Mouse (Mus musculus): ENCODE measurements around the gene Cct6b. TPM values are rescaled to one million over a fixed set of nuclear protein-coding genes. Genes with fewer than 3 reads are reported as not detected.

The Cct6b gene
- polyA plus RNA-seq, 1 experiment from 2014 or later, result 0.37 TPM

DNA sequence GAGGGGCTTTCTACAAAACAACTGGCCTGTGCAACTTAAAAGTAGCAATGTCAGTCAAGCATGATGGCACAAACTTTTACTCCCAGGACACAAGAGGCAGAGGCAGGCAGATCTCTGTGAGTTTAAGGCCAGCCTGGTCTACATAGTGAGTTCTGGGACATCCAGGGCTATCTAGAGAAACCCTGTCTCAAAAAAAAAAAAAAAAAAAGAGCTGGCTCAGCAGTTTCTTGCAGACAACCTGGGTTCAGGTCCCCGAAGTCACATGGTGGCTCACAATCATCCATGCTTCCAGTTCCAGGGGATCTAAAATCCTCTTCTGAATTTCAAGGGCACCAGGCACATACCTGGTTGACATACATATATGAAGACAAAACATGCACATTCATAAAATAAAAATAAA lies 8.2 kb downstream of the Cct6b start:
- 77% methylated on average over 1 of the region's 1 CpGs for WGBS
- Histone ChIP-seq H3K36me3 (no peaks in the 10 kb centered on the region), H3K4me2 (no peak overlapping the region), H3K9me3 (no peaks in the 10 kb centered on the region), H3K4me3 (replicated peaks) (no peak overlapping the region), H3K4me1 (no peaks in the 10 kb centered on the region), H3K9ac (no peak overlapping the region), H3K27me3 (replicated peaks) (no peaks in the 10 kb centered on the region), H3K27ac (no peak overlapping the region)
- no peak for ATAC-seq (ENCODE audit: insufficient read depth, low FRiP score, low read depth)

DNA sequence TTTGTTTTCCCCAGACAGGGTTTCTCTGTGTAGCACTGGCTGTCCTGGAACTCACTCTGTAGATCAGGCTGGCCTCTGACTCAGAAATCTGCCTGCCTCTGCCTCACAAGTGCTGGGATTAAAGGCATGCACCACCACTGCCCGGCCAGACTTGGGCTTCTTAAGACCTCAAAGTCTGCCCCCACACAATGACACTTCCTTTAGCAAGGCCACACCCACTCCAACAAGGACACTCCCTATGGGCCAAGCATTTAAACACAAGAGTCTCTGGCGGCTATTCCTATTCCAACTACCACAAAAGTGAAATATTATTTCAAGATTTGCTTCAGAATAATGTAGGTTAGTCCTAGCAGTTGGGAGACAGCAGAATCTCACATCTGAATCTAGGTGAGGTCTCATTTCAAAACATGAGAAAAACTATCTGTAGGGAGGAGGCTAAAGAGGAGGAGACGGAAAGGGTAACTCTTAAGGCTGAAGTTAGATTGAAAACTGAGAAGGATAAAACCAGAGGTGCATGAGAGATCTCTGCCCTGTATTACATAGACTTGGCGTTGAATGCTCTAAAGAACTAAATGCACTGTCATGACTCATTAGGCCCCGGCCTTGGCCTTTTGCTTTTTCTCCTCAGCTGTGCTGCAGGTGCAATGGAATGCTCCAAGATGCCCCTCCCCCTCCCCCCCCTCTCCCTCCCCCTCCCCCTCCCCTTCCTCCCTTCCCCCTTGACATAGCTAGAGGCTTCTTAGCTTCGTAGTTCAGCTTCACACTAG lies 11.6 kb downstream of the Cct6b start:
- no peaks in the 10 kb centered on the region for H3K9me3 ChIP-seq
- no peaks in the 10 kb centered on the region for H3K27me3 ChIP-seq (replicated peaks)
- H3K9ac ChIP-seq, result no peak overlapping the region
- H3K4me1 ChIP-seq, result no peaks in the 10 kb centered on the region
- H3K4me2 ChIP-seq, result no peak overlapping the region
- no peak overlapping the region for H3K4me3 ChIP-seq (replicated peaks)
- H3K36me3 ChIP-seq, result no peaks in the 10 kb centered on the region
- H3K27ac ChIP-seq, result no peak overlapping the region
- WGBS, result 63% methylated on average over 6 of the region's 6 CpGs
- no peak for ATAC-seq (ENCODE audit: insufficient read depth, low FRiP score, low read depth)

DNA sequence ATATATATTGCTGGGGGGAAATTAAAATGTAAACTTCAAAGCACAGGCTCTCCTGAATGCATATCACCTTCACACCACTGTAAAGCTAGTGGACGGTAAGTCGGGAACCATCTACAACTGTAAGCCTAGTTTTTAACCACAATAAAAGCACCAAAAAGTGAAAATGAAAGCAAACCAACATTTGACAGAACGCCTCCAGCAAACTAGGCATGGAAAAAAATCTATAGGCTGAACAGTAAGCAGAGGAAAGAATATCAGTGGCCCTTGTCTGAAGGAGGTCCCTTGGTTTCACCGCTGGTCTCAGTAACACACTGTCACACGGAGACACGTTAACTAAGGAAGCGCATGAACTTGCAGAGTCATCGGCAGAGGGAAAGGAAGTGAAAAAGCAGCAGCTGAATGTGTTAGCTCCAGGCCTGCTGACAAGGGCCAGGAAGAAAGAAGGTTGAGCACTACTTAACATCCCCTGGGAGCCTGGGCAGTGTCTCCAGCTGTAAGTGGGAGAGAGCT lies 17.2 kb downstream of the Cct6b start:
- Histone ChIP-seq H3K4me2 (no peak overlapping the region), H3K36me3 (no peaks in the 10 kb centered on the region), H3K4me1 (no peaks in the 10 kb centered on the region), H3K27me3 (replicated peaks) (no peaks in the 10 kb centered on the region), H3K9me3 (no peaks in the 10 kb centered on the region), H3K4me3 (replicated peaks) (no peak overlapping the region), H3K27ac (no peak overlapping the region), H3K9ac (no peak overlapping the region)
- WGBS, result 70% methylated on average over 8 of the region's 8 CpGs
- ATAC-seq (ENCODE audit: insufficient read depth, low FRiP score, low read depth), result no peak

DNA sequence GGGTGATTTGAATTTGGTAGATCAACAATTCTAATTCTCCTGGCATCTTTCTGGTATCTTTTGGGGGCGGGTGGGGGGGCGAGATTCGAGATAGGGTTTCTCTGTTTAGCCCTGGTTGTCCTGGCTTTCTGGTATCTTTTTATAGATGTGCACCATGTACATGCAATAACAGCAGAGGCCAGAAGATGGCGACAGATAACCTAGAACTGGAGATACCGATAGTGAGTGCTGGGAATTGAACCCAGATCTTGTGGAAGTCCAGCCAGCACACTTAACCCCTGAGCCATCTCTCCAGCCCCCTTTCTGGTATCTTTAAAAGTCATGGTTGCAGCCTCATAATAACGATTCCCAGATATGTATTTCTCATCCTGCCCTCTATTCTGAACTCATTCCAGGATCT lies 18.0 kb downstream of the Cct6b start:
- no peaks in the 10 kb centered on the region for H3K9me3 ChIP-seq

DNA sequence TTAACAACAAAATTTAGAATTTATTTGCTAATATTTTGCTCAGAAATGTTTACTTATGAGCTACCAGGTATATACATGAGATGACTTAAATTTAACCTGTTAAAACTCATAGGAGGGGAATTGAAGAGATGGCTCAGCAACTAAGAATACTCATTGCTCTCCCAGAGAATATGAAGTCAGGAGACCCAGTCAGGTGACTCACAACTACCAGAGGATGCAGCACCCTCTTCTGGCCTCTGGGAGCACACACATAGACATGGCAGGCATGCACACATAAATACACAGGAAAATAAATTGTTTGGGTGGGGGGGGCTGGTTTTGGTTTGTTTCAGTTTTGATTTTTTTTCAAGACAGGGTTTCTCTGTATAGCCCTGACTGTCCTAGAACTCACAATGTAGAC lies 25.1 kb downstream of the Cct6b start:
- Histone ChIP-seq H3K36me3 (no peaks in the 10 kb centered on the region), H3K4me1 (no peaks in the 10 kb centered on the region), H3K27ac (no peak overlapping the region), H3K9ac (no peak overlapping the region), H3K4me3 (replicated peaks) (no peak overlapping the region), H3K4me2 (no peak overlapping the region), H3K27me3 (replicated peaks) (no peaks in the 10 kb centered on the region), H3K9me3 (no peaks in the 10 kb centered on the region)
- ATAC-seq (ENCODE audit: insufficient read depth, low FRiP score, low read depth), result no peak

More for the DNA sequence above, 18.0 kb downstream of the Cct6b start:
- H3K4me3 ChIP-seq (replicated peaks), result no peak overlapping the region
- no peaks in the 10 kb centered on the region for H3K36me3 ChIP-seq
- no peak overlapping the region for H3K27ac ChIP-seq
- WGBS, result 32% methylated on average over 6 of the region's 6 CpGs
- no peak overlapping the region for H3K9ac ChIP-seq
- H3K27me3 ChIP-seq (replicated peaks), result no peaks in the 10 kb centered on the region
- H3K4me1 ChIP-seq, result no peaks in the 10 kb centered on the region
- no peak overlapping the region for H3K4me2 ChIP-seq
- no peak for ATAC-seq (ENCODE audit: insufficient read depth, low FRiP score, low read depth)

DNA sequence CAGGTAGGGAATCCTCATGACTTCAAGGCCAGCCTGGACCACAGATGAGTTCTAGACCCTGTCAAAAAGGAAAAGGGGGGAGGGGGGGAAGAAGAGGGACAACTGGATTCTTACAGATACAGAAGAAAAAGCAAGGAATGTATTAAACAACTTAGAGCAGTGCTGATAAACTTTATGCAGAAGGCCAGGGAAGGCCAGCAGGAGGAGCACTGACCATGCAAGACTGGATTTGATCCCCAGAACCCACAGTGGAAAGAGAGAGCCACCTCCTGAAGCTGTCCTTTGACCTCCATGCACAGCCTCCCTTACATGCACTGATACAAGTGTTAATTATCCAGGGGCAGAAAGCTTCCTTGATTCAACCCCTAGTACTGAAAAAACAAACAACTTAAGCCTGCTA lies 29.9 kb downstream of the Cct6b start:
- Histone ChIP-seq H3K27me3 (replicated peaks) (no peaks in the 10 kb centered on the region), H3K4me1 (no peaks in the 10 kb centered on the region), H3K36me3 (no peaks in the 10 kb centered on the region), H3K4me3 (replicated peaks) (no peak overlapping the region), H3K4me2 (no peak overlapping the region), H3K27ac (no peak overlapping the region), H3K9me3 (no peaks in the 10 kb centered on the region), H3K9ac (no peak overlapping the region)
- ATAC-seq (ENCODE audit: insufficient read depth, low FRiP score, low read depth), result no peak

DNA sequence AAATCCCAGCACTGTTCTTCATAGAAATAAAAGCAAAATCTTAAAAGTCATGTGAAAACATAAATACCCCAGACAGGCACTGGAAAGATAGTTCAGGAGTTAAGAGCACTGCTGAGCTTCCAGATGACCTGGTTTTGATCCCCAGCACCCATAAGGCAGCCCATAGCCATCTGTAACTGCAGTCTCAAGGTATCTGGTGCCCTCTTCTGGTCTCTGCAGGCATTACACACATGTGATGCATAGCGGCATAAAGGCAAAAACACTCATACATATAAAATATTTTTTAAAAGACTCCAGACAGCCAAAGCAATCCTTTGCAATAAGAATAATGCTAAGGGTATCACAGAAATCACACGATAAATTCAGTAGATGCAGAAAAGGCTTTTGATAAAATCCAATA lies 37.3 kb downstream of the Cct6b start:
- Histone ChIP-seq H3K27ac (no peak overlapping the region), H3K9ac (no peak overlapping the region), H3K9me3 (no peaks in the 10 kb centered on the region), H3K27me3 (replicated peaks) (no peaks in the 10 kb centered on the region), H3K4me1 (no peaks in the 10 kb centered on the region), H3K4me3 (replicated peaks) (no peak overlapping the region), H3K4me2 (no peak overlapping the region), H3K36me3 (no peaks in the 10 kb centered on the region)
- 92% methylated on average over 2 of the region's 2 CpGs for WGBS
- no peak for ATAC-seq (ENCODE audit: insufficient read depth, low FRiP score, low read depth)

DNA sequence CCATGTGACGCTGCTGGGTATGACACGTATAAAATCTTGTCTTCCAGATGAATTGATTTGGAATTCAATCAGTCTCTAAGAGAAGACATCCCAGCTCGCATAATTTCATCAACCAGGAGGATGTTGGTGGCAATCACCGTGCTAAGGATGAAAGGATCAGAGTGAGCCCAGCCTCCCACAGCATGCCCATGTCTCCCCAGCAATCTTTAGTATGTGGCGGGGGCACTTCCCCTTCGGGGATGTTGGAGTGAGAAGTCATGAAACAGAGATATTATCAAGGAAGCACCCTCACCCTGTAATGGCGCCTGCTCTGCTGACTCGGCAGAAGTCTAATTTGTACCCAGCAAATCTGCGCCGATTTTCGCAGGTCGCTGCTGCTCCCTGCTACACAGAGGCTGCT lies 44.8 kb downstream of the Cct6b start:
- no peaks in the 10 kb centered on the region for H3K36me3 ChIP-seq
- H3K4me2 ChIP-seq, result no peak overlapping the region
- H3K9me3 ChIP-seq, result no peaks in the 10 kb centered on the region
- no peak overlapping the region for H3K27ac ChIP-seq
- WGBS, result 77% methylated on average over 12 of the region's 12 CpGs
- no peak overlapping the region for H3K9ac ChIP-seq
- ATAC-seq (ENCODE audit: insufficient read depth, low FRiP score, low read depth), result no peak
- H3K27me3 ChIP-seq (replicated peaks), result no peaks in the 10 kb centered on the region
- H3K4me3 ChIP-seq (replicated peaks), result no peak overlapping the region
- no peaks in the 10 kb centered on the region for H3K4me1 ChIP-seq

DNA sequence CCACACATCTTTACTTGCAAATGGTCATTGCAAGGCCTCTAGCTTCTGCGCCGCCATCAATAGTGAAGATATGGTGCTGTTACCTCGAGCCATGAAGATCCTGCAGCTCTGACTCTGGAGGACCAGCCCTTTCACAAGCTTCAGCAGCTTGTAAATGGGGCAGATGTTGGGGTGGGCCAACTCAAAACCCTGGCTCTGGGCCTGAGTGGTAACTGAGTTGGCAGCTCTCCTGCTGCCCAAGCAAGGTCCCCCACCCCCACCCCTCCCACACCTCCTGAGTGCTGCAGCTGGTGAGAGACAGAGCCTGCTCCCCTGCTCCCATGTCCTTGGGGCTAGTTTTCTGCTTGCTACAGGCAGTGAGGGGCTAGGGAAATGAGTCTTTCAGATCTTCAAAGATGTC lies 51.4 kb downstream of the Cct6b start:
- Histone ChIP-seq H3K4me3 (replicated peaks) (no peak overlapping the region), H3K36me3 (no peaks in the 10 kb centered on the region), H3K27ac (no peak overlapping the region), H3K4me2 (no peak overlapping the region), H3K27me3 (replicated peaks) (no peaks in the 10 kb centered on the region), H3K9me3 (no peaks in the 10 kb centered on the region), H3K9ac (no peak overlapping the region), H3K4me1 (no peaks in the 10 kb centered on the region)
- no peak for ATAC-seq (ENCODE audit: insufficient read depth, low FRiP score, low read depth)
- 84% methylated on average over 3 of the region's 3 CpGs for WGBS

DNA sequence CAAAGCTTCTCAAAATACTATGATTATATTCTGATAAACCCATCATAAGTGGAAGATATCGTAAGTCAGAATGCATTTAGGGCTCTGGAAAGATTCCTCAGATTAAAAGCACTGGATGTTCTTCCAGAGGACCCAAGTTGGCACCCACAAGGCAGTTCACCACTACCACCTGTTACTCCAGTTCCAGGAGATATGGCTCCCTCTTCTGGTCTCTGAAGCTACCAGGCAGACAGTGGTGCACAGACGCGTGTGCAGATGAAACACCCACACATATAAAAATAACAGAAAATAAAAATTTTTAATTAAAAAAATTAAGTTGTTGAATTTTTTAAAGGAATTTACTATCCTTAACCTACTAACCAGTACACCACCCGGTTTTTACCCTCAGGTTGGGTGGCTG lies 55.2 kb downstream of the Cct6b start:
- Histone ChIP-seq H3K9ac (no peak overlapping the region), H3K4me3 (replicated peaks) (no peak overlapping the region), H3K27me3 (replicated peaks) (no peaks in the 10 kb centered on the region), H3K27ac (no peak overlapping the region), H3K4me1 (no peaks in the 10 kb centered on the region), H3K4me2 (no peak overlapping the region), H3K9me3 (no peaks in the 10 kb centered on the region), H3K36me3 (no peaks in the 10 kb centered on the region)
- no peak for ATAC-seq (ENCODE audit: insufficient read depth, low FRiP score, low read depth)
- 77% methylated on average over 4 of the region's 4 CpGs for WGBS

DNA sequence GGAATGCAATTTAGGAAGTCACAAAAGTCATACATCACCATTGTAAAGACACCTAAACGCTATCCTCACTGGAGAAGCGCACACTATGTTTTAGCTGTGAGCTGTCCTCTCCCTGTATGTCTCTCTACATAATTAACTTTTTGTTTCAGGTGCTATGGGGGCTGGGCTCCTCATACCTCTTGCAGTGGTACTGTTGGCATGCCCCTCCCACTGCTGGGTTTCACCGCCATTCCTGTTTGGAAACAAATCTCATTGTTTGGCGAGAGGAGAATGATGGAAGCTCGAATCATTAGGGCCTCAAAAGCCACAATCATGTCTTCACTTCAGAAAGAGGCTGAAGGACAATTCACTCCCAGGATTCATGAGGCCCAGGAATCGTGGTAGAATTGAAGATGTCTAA lies 59.0 kb downstream of the Cct6b start:
- H3K9me3 ChIP-seq, result no peaks in the 10 kb centered on the region
- no peak overlapping the region for H3K4me2 ChIP-seq
- 63% methylated on average over 6 of the region's 6 CpGs for WGBS
- H3K4me1 ChIP-seq, result no peaks in the 10 kb centered on the region
- H3K27ac ChIP-seq, result no peak overlapping the region
- no peak overlapping the region for H3K9ac ChIP-seq
- no peak for ATAC-seq (ENCODE audit: insufficient read depth, low FRiP score, low read depth)
- no peaks in the 10 kb centered on the region for H3K36me3 ChIP-seq
- H3K27me3 ChIP-seq (replicated peaks), result no peaks in the 10 kb centered on the region
- no peak overlapping the region for H3K4me3 ChIP-seq (replicated peaks)

DNA sequence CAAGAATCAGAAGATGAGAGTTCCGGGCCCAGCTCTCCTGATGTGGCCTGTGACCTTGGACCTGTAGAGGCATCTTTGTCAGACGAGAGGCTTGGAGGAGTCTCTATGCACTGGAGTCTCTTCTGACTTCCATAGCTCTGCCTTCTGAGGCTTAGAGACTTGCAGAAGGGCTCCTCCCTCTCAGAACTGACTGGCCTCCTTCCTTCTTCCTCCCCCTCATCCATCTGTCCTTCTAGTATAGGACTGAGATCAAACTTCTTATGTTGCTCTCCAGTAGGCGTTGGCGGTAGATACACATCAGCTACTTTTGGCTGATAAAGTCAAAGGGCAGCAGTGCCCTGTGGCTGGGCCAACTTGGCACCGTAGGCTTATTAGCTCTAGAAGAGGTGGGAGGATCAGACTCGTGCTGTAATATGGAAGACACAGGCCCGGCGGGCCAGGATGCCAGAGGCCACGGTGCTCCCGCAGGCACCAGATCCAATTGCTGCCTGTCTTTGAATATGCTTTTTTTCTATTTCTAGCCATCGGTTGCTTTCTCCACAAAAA lies 64.2 kb downstream of the Cct6b start:
- Histone ChIP-seq H3K4me2 (no peak overlapping the region), H3K4me1 (no peaks in the 10 kb centered on the region), H3K27me3 (replicated peaks) (no peaks in the 10 kb centered on the region), H3K4me3 (replicated peaks) (no peak overlapping the region), H3K27ac (no peak overlapping the region), H3K9me3 (no peaks in the 10 kb centered on the region), H3K9ac (no peak overlapping the region), H3K36me3 (no peaks in the 10 kb centered on the region)
- 78% methylated on average over 11 of the region's 11 CpGs for WGBS
- no peak for ATAC-seq (ENCODE audit: insufficient read depth, low FRiP score, low read depth)

DNA sequence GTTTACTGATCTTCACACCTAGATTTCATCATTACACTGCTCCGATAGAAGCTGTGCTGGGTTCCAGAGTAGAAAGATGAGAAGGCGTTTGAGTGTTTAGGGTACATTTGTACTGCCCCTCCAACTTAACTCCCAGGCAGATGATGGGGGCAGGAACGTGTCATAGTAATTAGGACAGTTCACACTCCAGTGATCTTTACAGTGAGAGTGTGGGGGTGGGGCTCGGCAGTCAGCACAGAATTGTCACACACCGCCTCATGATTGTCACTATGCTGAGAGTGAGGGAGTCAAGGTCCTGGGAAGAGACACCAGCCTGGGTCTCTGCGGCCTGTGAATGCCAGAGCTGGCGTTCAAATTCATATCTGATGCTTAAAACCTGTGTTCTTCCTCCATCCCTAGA lies 68.2 kb downstream of the Cct6b start:
- Histone ChIP-seq H3K9me3 (no peaks in the 10 kb centered on the region), H3K4me2 (no peak overlapping the region), H3K36me3 (no peaks in the 10 kb centered on the region), H3K9ac (no peak overlapping the region), H3K4me1 (no peaks in the 10 kb centered on the region), H3K27ac (no peak overlapping the region), H3K27me3 (replicated peaks) (no peaks in the 10 kb centered on the region), H3K4me3 (replicated peaks) (no peak overlapping the region)
- 71% methylated on average over 7 of the region's 7 CpGs for WGBS
- no peak for ATAC-seq (ENCODE audit: insufficient read depth, low FRiP score, low read depth)

All from stomach, embryonic 15.5 days (tissue).